Mouse (Mus musculus) brain, embryonic 14.5 days (tissue): ENCODE measurements around the gene Cryba4. TPM values are rescaled to one million over a fixed set of nuclear protein-coding genes. Genes with fewer than 3 reads are reported as not detected.
A peak's percentile ranks its signal among the peaks of the same experiment; 100 is the strongest.

Experiments used
- DNase-seq: peaks from one replicate; pipeline ENCODE4 v3.0.0-alpha.2; 2011; ENCODE audit warnings: low read depth
- CTCF ChIP-seq: fragments of 200-500 bp; IDR thresholded peaks from 2 replicates; pipeline ENCODE4 v1.5.1; 2012; ENCODE audit warnings: inconsistent platforms, mild to moderate bottlenecking, moderate library complexity, borderline replicate concordance; ENCODE audit not compliant: insufficient read depth, insufficient read length; ENCODE audit errors: extremely low read depth
- POLR2A ChIP-seq: fragments of 200-500 bp; IDR thresholded peaks from 2 replicates; pipeline ENCODE4 v1.6.1; 2012; ENCODE audit warnings: mild to moderate bottlenecking, inconsistent platforms, borderline replicate concordance; ENCODE audit not compliant: poor library complexity, insufficient read depth, insufficient read length, severe bottlenecking; ENCODE audit errors: extremely low read depth
- polyA plus RNA-seq: library from polyadenylated mRNA; depleted of rRNA; stranded (reverse); fragments of >200 nt; gene quantifications from 2 replicates; pipeline ENCODE4 v1.2.3, GENCODE M21; 2012

Cryba4 gene
- polyA plus RNA-seq, 1 experiment = 1.00 TPM

GRCm38 (mm10) chr5:112237866-112238570, 14.3 kb downstream of the Cryba4 start:
- peak; percentile 66 for DNase-seq
- TF ChIP-seq CTCF (no peak), POLR2A (no peak)

- DNase-seq = peak; percentile 95
- TF ChIP-seq CTCF (no peak), POLR2A (no peak)
Observed at GRCm38 (mm10) chr5:112237439-112237838, 14.9 kb downstream of the Cryba4 start.

GRCm38 (mm10) chr5:112236631-112237030, 15.7 kb downstream of the Cryba4 start:
- TF ChIP-seq POLR2A (no peak), CTCF (no peak)
- no peak for DNase-seq

GRCm38 (mm10) chr5:112235806-112236205, 16.5 kb downstream of the Cryba4 start:
- no peak for DNase-seq
- TF ChIP-seq POLR2A = no peak
- no peak for TF ChIP-seq CTCF

- peak; percentile 94 for DNase-seq
- no peak for TF ChIP-seq CTCF
- peak; percentile 71; the same call in 1 of the 2 replicates for TF ChIP-seq POLR2A
Observed at GRCm38 (mm10) chr5:112228240-112229076, 23.9 kb downstream of the Cryba4 start.

- TF ChIP-seq POLR2A (no peak), CTCF (no peak)
- peak; percentile 61 for DNase-seq
Observed at GRCm38 (mm10) chr5:112227898-112228239, 24.4 kb downstream of the Cryba4 start.

GRCm38 (mm10) chr5:112227354-112227753, 25.0 kb downstream of the Cryba4 start:
- DNase-seq = peak; percentile 73
- TF ChIP-seq CTCF (no peak), POLR2A (no peak)

GRCm38 (mm10) chr5:112225591-112225990, 26.7 kb downstream of the Cryba4 start:
- DNase-seq = peak; percentile 76
- TF ChIP-seq POLR2A (no peak), CTCF (no peak)

GRCm38 (mm10) chr5:112220203-112220602, 32.1 kb downstream of the Cryba4 start:
- no peak for DNase-seq
- TF ChIP-seq CTCF = no peak
- TF ChIP-seq POLR2A = no peak

- DNase-seq = no peak
- no peak for TF ChIP-seq POLR2A
Observed at GRCm38 (mm10) chr5:112219398-112219797, 32.9 kb downstream of the Cryba4 start.

- DNase-seq = no peak
- TF ChIP-seq CTCF = no peak
- TF ChIP-seq POLR2A = no peak
Observed at GRCm38 (mm10) chr5:112218679-112219078, 33.6 kb downstream of the Cryba4 start.
